Mouse (Mus musculus) ES-CJ7 (cell line): ENCODE data around the gene Ube2o.

ENCODE experiments used
- DNase-seq: peaks from one replicate; pipeline ENCODE4 v3.0.0; 2011; ENCODE audit warnings: low read depth, low spot score

Ube2o gene

DNA sequence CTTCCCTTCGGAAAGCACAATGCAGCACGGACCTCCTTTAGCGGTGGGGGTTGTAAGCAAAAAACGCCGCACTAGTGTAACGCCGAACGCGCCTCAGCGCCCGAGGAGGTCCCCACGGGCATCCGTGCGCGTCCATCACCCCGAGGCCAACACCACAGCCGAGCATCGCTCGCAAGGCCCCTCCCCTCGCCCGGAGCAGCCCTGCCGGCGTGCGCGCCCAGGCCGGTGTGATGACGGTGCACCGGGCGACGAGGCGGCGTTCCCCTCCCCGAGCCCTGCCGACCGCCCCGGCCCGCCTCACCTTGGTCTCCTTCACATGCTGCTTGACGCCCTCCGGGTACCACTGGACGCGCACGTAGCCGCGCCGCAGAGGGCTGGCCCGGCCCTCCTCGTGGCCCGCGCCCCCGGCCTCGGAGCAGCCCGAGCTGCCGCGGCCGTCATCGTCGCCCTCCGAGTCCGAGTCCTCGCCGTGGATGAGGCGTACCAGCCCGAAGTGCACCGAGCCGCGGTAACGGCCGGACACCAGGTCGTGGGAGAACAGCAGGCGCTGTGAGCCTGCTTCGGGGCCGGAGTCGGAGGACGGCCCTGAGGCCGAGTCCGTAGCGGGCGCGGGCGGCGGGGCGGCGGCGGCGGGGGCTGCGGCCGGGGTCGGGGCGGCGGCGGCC, 404 bp downstream of the Ube2o start:
- DNase-seq: no peak

- DNase-seq: no peak
Observed at GRCm38 (mm10) chr11:116580031-116580652, 1.1 kb downstream of the Ube2o start.

DNA sequence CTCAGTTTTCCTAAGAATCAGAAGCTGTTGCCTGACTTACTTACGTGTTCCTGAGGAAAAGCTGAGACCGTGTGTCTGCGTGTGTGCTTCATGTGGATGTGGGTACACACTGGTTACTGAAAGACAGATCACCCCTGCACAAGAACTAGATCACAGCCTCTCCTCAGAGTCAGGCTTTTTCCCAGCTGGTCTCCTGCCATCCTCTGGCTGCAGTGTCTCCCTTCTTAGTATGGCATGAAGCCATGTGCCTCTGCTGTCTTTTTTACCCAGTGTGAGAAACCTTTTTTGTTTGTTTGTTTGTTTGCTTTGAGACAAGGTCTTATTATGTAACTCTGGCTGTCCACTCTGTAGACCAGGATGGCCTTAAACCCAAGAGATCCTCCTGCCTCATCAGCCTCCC, 2.0 kb downstream of the Ube2o start:
- DNase-seq: no peak

GRCm38 (mm10) chr11:116575396-116575795, 5.9 kb downstream of the Ube2o start:
- DNase-seq: no peak

DNA sequence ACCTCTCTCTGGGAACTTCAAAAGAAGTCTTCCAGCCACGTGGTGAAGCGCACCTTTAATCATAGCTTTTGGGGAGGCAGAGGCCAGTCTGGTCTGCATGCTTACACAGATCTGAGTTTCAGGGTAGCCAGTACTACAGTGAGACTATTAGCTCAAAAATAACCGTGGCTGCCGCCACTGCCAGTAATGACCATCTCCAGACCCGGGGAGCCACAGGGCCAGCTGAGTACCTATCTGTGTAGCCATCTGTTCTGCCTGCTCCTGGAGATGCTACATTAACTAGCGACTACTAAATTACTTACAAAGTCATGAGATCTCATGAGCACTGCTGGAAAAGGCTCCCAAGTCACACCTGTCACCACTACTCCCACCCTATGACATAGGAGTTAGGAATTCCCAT, 6.3 kb downstream of the Ube2o start:
- DNase-seq: no peak

- no peak for DNase-seq
Observed at GRCm38 (mm10) chr11:116574486-116574885, 6.8 kb downstream of the Ube2o start.

DNA sequence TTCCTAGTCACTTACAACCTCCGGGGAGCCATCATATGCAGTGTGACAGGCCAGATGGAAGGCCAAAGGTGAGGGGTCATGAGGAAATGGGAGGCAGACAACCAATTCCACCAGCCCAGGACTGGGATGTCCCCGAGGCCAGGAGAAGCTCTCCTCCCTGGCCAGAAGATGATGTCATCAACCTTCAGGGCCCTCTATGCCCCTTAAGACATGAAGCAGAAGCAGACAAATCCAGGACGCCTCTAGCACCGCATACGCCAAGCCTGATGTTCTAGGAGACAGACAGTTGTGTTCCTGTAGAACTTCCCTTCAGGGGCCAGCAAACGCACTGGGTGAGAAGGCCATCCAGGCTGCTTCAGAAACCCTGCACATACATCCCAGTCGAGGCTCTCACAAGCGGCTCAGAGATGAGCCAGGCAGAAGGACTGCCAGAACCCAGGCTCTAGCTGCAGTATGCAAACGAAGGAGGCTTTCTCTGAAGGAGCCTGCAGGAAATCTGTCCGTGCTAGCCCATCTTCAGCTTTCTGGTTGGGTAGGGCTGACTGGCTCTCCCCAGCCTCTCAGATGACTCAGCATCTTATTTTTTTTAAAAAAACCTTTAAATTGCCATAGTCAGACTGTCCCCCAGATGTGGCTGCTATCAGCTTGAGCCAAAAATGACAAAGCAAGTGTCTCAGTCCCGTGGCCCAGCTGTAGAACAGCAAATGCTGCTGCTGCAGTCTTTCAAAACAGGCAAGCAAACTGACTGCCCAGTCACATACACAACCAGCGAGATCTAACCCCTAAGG, 8.3 kb downstream of the Ube2o start:
- no peak for DNase-seq

DNA sequence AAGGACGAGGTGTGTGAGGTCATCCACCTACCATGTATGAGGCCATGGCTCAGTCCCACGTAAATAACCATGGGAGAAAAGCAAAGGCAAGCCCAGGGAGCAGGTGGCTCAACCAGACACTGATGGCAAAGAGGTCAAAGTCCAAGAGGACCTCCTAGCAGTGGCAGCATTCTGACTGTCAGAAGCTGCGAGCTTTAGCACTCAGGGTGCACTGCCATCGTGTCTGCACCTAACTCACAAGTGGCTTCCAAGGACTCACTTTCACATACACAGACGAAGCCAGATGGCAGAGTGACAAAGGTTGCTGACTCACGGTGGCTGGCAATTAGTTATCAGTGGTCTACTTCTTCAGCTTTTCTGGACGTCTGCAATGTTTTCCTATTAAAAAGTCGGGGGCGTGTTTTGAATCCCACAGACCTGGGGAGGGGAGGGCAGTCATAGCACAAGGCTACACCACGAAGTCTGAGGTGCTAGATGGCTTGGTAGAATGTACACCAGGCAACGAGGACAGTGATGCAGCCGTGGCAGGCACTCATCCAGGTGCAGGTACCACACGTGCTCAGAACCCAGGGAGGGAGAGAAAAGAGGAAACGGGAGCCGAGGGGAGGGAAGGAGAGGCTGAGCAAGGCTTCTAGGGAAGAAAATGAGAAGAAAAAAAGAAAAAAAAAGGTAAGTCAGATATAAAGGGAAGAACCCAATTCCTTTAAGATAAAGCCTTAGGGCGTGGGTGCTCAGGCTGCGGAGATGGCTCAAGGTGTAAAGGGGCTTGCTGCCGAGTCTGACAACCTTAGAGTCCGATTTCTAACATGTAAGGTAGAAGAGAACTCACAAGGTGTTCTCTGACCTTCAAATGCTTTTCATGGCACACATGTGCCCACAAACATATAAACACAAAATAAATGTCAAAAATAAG, 9.2 kb downstream of the Ube2o start:
- DNase-seq: no peak

DNA sequence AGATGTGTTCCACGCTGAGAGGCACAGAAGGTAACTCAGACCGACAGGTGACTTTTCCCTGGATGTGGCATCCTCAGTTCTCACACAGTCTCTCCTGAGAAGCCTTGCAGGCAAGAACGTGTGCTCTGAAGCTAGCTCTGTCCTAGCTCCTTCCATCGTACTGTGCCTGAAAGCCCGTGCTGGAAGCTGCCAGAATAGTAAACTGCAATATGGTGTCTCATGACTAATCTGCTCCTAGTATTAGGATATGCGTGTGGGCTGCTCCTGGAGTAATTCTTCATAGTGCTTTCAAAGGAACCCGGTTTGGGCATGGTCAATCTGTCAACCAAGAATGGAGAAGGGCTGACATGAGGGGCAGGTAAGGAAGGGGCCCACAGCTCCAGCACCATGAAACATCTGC, 10.4 kb downstream of the Ube2o start:
- DNase-seq: no peak

DNA sequence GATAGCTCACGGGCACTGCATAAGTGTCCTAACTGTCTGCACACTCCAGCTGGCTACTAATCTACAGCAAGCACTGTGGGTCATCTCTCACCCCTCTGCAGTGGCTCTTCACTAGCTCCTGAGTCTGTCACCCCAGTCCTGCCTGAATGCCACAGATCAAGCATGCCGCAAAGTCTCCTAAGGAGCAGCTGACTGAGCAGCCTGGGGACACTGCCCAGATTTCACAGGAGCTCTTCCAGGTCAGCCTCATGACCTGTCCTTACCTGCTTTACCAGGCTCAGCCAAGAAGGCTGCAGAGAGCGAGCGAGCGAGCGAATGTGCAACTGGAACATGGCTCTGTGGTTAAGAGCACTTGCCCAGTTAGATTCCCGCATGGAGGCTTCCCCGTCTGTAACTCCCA, 13.7 kb downstream of the Ube2o start:
- DNase-seq: no peak

DNA sequence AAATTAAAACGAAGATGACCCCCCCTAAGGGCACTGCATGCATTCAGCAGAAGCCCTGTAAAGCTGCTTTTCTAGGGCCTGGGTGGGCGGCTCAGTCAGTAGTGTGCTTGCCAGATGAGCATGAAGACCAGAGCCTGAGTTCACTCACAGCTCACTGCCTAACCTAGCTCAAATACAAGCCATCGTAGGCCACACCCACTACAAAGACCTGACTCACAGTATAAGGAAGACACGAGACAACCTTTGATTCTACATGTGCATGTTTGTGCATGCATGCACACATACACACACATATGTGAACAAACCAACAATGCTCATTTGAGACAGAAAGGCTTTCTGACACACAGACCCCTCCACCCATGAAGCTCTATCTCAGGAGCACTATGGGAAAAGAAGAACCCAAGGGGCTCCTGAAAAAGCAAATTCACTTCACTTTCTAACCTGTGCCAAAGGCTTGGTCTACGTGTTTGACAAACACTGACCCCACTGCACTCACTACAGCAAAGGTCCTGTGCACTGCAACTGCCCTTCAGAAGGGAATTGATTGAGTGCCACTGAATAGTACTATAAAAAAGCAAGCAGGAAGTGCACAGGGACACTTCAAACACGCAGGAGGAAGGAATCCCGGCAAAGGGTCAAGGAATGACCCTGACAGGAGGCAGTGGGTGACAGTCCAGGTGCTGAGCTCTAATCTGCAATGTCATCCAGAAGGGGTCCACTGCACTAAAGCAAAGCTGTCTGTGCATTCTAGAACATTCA, 15.8 kb downstream of the Ube2o start:
- DNase-seq: no peak

GRCm38 (mm10) chr11:116556308-116556707, 24.9 kb downstream of the Ube2o start:
- no peak for DNase-seq

DNA sequence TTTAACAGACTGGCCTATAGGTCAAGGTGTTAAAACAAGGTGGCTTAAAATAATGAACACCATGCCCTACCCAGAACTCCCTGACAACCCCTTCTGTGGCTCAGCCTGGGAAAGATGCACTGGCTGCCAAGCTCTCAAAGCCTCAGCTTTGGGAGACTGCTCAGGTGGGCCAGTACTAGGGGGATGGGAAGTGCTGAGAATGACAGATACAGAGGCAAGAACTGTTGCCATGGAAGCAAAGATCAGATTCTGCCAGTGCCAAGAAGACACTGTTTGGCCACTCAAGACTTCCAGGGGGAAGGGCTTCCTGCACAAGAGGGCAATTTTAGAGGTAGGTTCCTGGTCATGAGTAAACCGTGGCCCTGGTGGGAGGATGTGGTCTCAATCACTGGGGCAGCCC, 25.7 kb downstream of the Ube2o start:
- no peak for DNase-seq

GRCm38 (mm10) chr11:116554171-116554878, 26.9 kb downstream of the Ube2o start:
- DNase-seq: peak; percentile 79

- DNase-seq: no peak
Observed at GRCm38 (mm10) chr11:116552194-116552593, 29.1 kb downstream of the Ube2o start.

- no peak for DNase-seq
Observed at GRCm38 (mm10) chr11:116550748-116551147, 30.5 kb downstream of the Ube2o start.

DNA sequence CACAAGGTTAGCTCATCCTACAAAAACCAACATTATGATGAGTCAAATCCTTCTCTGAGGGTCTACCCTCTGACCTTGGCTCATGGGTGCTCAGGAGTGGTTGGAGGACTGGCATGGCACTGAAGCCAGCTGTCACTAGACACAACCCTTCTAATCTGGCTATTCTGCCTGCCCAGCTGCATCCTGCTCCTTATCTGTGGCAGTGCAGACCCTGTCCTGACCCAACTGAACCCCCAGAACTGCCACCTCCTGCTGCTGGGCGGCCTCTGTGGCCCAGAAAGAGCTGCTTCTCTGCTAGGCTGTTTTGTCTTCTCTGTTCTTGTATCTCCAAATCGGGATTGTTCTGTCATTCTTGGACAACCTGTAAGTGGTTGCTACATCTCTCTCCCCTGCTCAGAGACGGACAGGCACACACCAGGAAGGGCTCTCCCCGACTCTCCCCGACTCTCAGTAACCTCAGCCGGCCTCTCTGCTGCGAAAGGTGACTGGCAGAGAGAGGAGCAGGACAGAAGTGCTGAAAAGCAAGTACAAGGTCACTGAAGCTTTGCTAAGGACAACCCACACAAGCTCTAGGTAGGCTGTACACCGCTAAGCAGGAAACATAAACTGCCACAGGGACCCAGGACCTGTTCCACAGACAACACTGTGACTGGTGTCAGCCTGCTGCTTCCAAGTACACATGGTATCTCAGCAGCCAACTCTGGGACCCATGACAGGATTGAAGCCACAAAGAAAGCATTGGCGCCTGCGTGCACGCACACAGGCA, 31.8 kb downstream of the Ube2o start:
- no peak for DNase-seq

DNA sequence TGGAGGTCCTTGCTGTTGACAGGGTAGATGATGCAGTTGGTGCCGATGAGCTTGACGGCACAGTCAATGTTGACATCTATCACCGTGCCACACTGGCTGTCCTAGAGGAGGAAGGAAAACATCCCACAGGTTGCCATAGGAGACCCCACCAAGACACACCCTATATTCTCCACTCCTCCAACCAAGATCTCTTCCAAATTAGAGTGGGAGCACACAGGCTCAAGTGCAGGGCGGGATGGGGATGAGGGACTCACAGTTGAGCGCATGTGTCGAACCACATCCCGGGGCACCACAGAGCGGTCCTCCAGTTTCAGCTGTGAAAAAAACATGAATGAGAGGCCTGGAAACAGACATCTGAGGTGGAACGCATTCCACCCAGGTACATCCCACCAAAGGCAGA, 32.5 kb downstream of the Ube2o start:
- no peak for DNase-seq

GRCm38 (mm10) chr11:116547296-116548060, 33.8 kb downstream of the Ube2o start:
- no peak for DNase-seq
